Mouse (Mus musculus) embryo, embryonic 11 days (tissue): ENCODE results near the gene Rexo1.
A peak's percentile ranks its signal among the peaks of the same experiment; 100 is the strongest.

Source experiments
- DNase-seq: peaks from one replicate; pipeline ENCODE4 v3.0.0-alpha.2; 2015

Rexo1 gene

DNA sequence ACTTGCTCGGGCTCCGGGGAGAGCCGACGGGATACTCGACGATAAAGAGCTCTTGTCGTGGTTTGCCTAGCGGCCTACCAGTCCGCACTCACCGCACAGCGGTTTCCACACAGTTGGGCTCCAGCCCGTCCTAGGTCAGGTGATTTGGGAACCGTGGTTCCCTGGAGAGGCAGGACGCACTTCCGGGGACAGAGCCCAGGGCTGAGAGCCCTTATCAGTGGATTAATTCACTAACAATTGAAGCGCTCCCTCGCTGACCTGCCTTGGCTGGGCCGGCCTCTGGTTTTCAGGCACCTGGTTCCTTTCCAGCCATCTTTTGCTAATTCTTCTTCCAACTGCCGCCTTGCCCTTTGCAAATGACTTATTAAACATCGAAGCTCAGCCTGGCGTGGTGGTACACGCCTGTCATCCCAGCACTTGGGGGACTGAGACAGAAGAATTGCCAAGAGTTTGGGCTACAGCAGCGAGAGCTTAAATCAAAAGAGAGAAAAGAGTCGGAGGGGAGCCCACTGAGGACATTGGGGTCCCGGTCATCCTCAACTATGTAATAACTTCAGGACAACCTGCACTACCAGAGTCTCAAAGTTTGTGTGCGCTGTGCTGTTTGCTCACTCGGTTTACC, 57.6 kb downstream of the Rexo1 start:
- no peak for DNase-seq

DNA sequence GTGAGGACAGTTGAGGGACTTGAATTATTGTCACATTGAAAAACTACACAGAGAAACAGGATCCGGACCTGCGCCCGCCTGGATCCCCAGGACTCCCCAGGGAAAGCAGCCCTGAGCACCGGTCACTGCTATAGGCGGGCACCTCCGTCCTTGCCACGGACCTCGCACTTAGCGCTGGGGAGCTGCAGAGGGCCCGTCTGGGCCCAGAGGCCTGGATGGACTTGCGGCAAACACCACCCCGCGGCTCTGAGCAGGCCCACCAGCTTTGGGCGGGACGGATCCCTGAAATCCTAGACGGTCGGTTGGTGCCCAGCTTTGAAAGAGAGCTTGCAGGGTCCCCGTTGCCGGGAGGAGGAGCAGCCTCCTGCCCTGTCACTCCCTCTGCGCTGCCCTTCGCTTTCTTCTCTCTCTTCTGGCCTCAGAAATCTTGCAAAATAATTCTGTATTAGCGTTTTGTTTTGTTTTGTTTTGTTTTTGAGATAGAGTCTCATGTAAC, 58.5 kb downstream of the Rexo1 start:
- DNase-seq = no peak

DNA sequence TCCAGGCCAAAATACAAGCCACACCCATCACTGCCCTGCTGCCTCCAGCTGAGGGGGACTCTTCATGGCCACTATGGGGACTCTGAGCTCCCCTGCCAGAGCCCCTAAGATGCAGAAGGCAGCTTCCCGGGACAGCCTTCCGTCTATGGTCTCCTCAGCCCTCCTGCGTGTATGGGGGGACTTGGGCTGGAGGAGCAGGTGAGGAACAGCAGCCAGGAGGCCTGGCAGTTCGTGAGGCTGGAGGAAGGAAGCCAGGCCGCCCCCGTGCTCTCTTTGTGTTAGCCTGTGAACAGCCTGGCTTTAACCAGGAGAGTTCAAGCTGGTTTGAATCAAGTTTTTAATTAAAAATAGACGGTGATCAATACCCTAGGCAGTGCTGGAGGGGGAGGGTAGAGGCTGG, 59.1 kb downstream of the Rexo1 start:
- DNase-seq = no peak

GRCm38 (mm10) chr10:80496421-80496820, 64.9 kb downstream of the Rexo1 start:
- DNase-seq = no peak

- DNase-seq = no peak
These were observed 65.5 kb downstream of the Rexo1 start for GRCm38 (mm10) chr10:80495901-80496300.

DNA sequence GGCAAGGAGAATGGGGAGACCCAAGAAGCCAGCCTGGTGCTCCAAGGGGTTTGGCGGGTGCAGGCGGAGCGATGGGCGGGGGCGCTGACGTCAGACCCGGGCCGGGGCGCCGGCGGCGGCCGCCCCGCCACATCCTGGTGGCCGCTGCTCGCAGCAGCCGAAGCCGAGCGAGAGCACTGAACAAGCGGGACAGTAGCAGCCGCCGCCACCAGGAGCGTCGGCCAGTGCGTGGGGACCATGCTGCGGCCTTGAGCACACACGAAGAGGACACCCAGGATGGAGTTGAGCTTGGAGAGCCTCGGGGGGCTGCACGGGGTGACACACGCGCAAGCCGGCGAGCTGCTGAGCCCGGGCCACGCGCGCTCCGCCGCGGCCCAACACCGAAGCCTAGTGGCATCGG, 66.6 kb downstream of the Rexo1 start, which contains the start of gene Onecut3:
Gene Onecut3 (plus strand): TSS at position 104 of the 400 bp plus-strand sequence.
- peak; percentile 72 for DNase-seq
